Mouse (Mus musculus): Measurements from ENCODE around the gene Rnf217. TPM values are rescaled to one million over a fixed set of nuclear protein-coding genes. Genes with fewer than 3 reads are reported as not detected.

Gene Rnf217
- polyA plus RNA-seq (2012; rRNA removed) = 1.7 and 2.1 TPM in 2 replicates

- DNase-seq (ENCODE audit: low read depth) = no peak
Observed at GRCm38 (mm10) chr10:31609066-31609961, at the start of gene Rnf217. Gene Rnf217 (minus strand): TSS chr10:31609184.

- DNase-seq (ENCODE audit: low read depth) = no peak
Observed at GRCm38 (mm10) chr10:31647270-31647669, 38.3 kb upstream of the Rnf217 start.

- no peak for DNase-seq (ENCODE audit: low read depth)
Observed at GRCm38 (mm10) chr10:31646083-31646482, 37.1 kb upstream of the Rnf217 start.

- DNase-seq (ENCODE audit: low read depth) = no peak
Observed at GRCm38 (mm10) chr10:31635098-31635497, 26.1 kb upstream of the Rnf217 start.

- no peak for DNase-seq (ENCODE audit: low read depth)
Observed at GRCm38 (mm10) chr10:31632005-31632404, 23.0 kb upstream of the Rnf217 start.

- no peak for DNase-seq (ENCODE audit: low read depth)
Observed at GRCm38 (mm10) chr10:31615355-31615754, 6.4 kb upstream of the Rnf217 start.

- no peak for DNase-seq (ENCODE audit: low read depth)
Observed at GRCm38 (mm10) chr10:31614111-31614510, 5.1 kb upstream of the Rnf217 start.

GRCm38 (mm10) chr10:31608441-31609065 lies 431 bp downstream of the Rnf217 start:
- DNase-seq (ENCODE audit: low read depth) = no peak

GRCm38 (mm10) chr10:31606981-31607867 lies 1.8 kb downstream of the Rnf217 start:
- peak; percentile 56 for DNase-seq (ENCODE audit: low read depth)

- no peak for DNase-seq (ENCODE audit: low read depth)
Observed at GRCm38 (mm10) chr10:31603855-31604254, 5.1 kb downstream of the Rnf217 start.

- no peak for DNase-seq (ENCODE audit: low read depth)
Observed at GRCm38 (mm10) chr10:31600116-31600515, 8.9 kb downstream of the Rnf217 start.

GRCm38 (mm10) chr10:31597886-31598285 lies 11.1 kb downstream of the Rnf217 start:
- DNase-seq (ENCODE audit: low read depth) = no peak

GRCm38 (mm10) chr10:31596804-31597203 lies 12.2 kb downstream of the Rnf217 start:
- DNase-seq (ENCODE audit: low read depth) = no peak

- DNase-seq (ENCODE audit: low read depth) = no peak
Observed at GRCm38 (mm10) chr10:31595326-31595725, 13.7 kb downstream of the Rnf217 start.

- DNase-seq (ENCODE audit: low read depth) = no peak
Observed at GRCm38 (mm10) chr10:31592741-31593524, 16.1 kb downstream of the Rnf217 start.

GRCm38 (mm10) chr10:31592095-31592740 lies 16.8 kb downstream of the Rnf217 start:
- DNase-seq (ENCODE audit: low read depth) = no peak

- no peak for DNase-seq (ENCODE audit: low read depth)
Observed at GRCm38 (mm10) chr10:31580722-31581121, 28.3 kb downstream of the Rnf217 start.

GRCm38 (mm10) chr10:31580073-31580472 lies 28.9 kb downstream of the Rnf217 start:
- no peak for DNase-seq (ENCODE audit: low read depth)

- no peak for DNase-seq (ENCODE audit: low read depth)
Observed at GRCm38 (mm10) chr10:31573267-31573666, 35.7 kb downstream of the Rnf217 start.

GRCm38 (mm10) chr10:31557311-31557710 lies 51.7 kb downstream of the Rnf217 start:
- no peak for DNase-seq (ENCODE audit: low read depth)

Data from gonadal fat pad, adult 2 months (tissue).